Mouse (Mus musculus): ENCODE data around the gene Iba57. TPM values are rescaled to one million over a fixed set of nuclear protein-coding genes. Genes with fewer than 3 reads are reported as not detected.

The Iba57 gene
- polyA plus RNA-seq, 1 experiment from 2014 or later: 2.6 TPM

GRCm38 (mm10) chr11:59162443-59163254 lies 890 bp downstream of the Iba57 start:
- ATAC-seq (ENCODE audit: insufficient read depth, low FRiP score, low TSS enrichment): no peak; the same call in 1 of the 2 replicates
- 60% methylated on average over 9 of the region's 9 CpGs for WGBS
- peak overlapping the region; percentile 88 for H3K27ac ChIP-seq (ENCODE audit: low read depth, low read length)

GRCm38 (mm10) chr11:59161398-59161797 lies 2.1 kb downstream of the Iba57 start:
- Histone ChIP-seq H3K4me2 (ENCODE audit: low read depth) (no peak overlapping the region), H3K4me3 (ENCODE audit: low read depth, low read length) (no peak overlapping the region), H3K27ac (ENCODE audit: low read depth, low read length) (no peak overlapping the region), H3K27me3 (ENCODE audit: control insufficient read depth, insufficient read depth, low read length) (no peaks in the 10 kb centered on the region), H3K9me3 (ENCODE audit: control insufficient read depth, low read length) (no peaks in the 10 kb centered on the region), H3K9ac (ENCODE audit: low read length) (no peak overlapping the region), H3K36me3 (ENCODE audit: control insufficient read depth, insufficient read depth, low read length) (no peaks in the 10 kb centered on the region; the same call in 1 of the 2 replicates), H3K4me1 (ENCODE audit: control insufficient read depth, insufficient read depth, low read length) (peaks cover 3% of the 10 kb centered on the region; the same call in 1 of the 2 replicates)
- ATAC-seq (ENCODE audit: insufficient read depth, low FRiP score, low TSS enrichment) (no peak), DNase-seq (ENCODE audit: low spot score) (no peak)
- WGBS: 77% methylated on average over 5 of the region's 5 CpGs

More at GRCm38 (mm10) chr11:59162443-59163254, 890 bp downstream of the Iba57 start:
- H3K4me2 ChIP-seq (ENCODE audit: low read depth): peak overlapping the region; percentile 70
- H3K4me3 ChIP-seq (ENCODE audit: low read depth, low read length): peak overlapping the region; percentile 58
- no peaks in the 10 kb centered on the region for H3K27me3 ChIP-seq (ENCODE audit: control insufficient read depth, insufficient read depth, low read length)
- peak; percentile 20 for DNase-seq (ENCODE audit: low spot score)
- H3K4me1 ChIP-seq (ENCODE audit: control insufficient read depth, insufficient read depth, low read length): peaks cover 3% of the 10 kb centered on the region; the same call in 1 of the 2 replicates
- H3K36me3 ChIP-seq (ENCODE audit: control insufficient read depth, insufficient read depth, low read length): no peaks in the 10 kb centered on the region; the same call in 1 of the 2 replicates
- 0 out of 2 replicates have a peak overlapping the region, but pooled peaks have one; percentile 2 for H3K9ac ChIP-seq (ENCODE audit: low read length)
- H3K9me3 ChIP-seq (ENCODE audit: control insufficient read depth, low read length): no peaks in the 10 kb centered on the region

GRCm38 (mm10) chr11:59159558-59159957 lies 4.0 kb downstream of the Iba57 start:
- no peak overlapping the region for H3K9ac ChIP-seq (ENCODE audit: low read length)
- H3K27me3 ChIP-seq (ENCODE audit: control insufficient read depth, insufficient read depth, low read length): no peaks in the 10 kb centered on the region

GRCm38 (mm10) chr11:59159099-59159498 lies 4.4 kb downstream of the Iba57 start:
- WGBS: 91% methylated on average over 13 of the region's 13 CpGs
- no peak overlapping the region for H3K4me2 ChIP-seq (ENCODE audit: low read depth)
- no peak for DNase-seq (ENCODE audit: low spot score)

More at GRCm38 (mm10) chr11:59159558-59159957, 4.0 kb downstream of the Iba57 start:
- Histone ChIP-seq H3K36me3 (ENCODE audit: control insufficient read depth, insufficient read depth, low read length) (no peaks in the 10 kb centered on the region; the same call in 1 of the 2 replicates), H3K4me3 (ENCODE audit: low read depth, low read length) (no peak overlapping the region), H3K4me2 (ENCODE audit: low read depth) (no peak overlapping the region), H3K9me3 (ENCODE audit: control insufficient read depth, low read length) (no peaks in the 10 kb centered on the region), H3K27ac (ENCODE audit: low read depth, low read length) (no peak overlapping the region), H3K4me1 (ENCODE audit: control insufficient read depth, insufficient read depth, low read length) (peaks cover 3% of the 10 kb centered on the region; the same call in 1 of the 2 replicates)
- WGBS: 93% methylated on average over 4 of the region's 4 CpGs
- no peak for ATAC-seq (ENCODE audit: insufficient read depth, low FRiP score, low TSS enrichment)
- no peak for DNase-seq (ENCODE audit: low spot score)

GRCm38 (mm10) chr11:59155900-59156299 lies 7.6 kb downstream of the Iba57 start:
- DNase-seq (ENCODE audit: low spot score) (no peak), ATAC-seq (ENCODE audit: insufficient read depth, low FRiP score, low TSS enrichment) (no peak)
- no peak overlapping the region for H3K4me3 ChIP-seq (ENCODE audit: low read depth, low read length)
- no peak overlapping the region for H3K27ac ChIP-seq (ENCODE audit: low read depth, low read length)
- no peaks in the 10 kb centered on the region; the same call in 1 of the 2 replicates for H3K36me3 ChIP-seq (ENCODE audit: control insufficient read depth, insufficient read depth, low read length)
- no peaks in the 10 kb centered on the region for H3K4me1 ChIP-seq (ENCODE audit: control insufficient read depth, insufficient read depth, low read length)
- no peaks in the 10 kb centered on the region for H3K27me3 ChIP-seq (ENCODE audit: control insufficient read depth, insufficient read depth, low read length)
- no peak overlapping the region for H3K9ac ChIP-seq (ENCODE audit: low read length)
- no peak overlapping the region for H3K4me2 ChIP-seq (ENCODE audit: low read depth)
- no peaks in the 10 kb centered on the region for H3K9me3 ChIP-seq (ENCODE audit: control insufficient read depth, low read length)
- WGBS: 96% methylated on average over 5 of the region's 5 CpGs

More at GRCm38 (mm10) chr11:59159099-59159498, 4.4 kb downstream of the Iba57 start:
- Histone ChIP-seq H3K4me1 (ENCODE audit: control insufficient read depth, insufficient read depth, low read length) (peaks cover 2% of the 10 kb centered on the region; the same call in 1 of the 2 replicates), H3K27ac (ENCODE audit: low read depth, low read length) (no peak overlapping the region), H3K9ac (ENCODE audit: low read length) (no peak overlapping the region), H3K36me3 (ENCODE audit: control insufficient read depth, insufficient read depth, low read length) (no peaks in the 10 kb centered on the region; the same call in 1 of the 2 replicates), H3K27me3 (ENCODE audit: control insufficient read depth, insufficient read depth, low read length) (no peaks in the 10 kb centered on the region), H3K9me3 (ENCODE audit: control insufficient read depth, low read length) (no peaks in the 10 kb centered on the region), H3K4me3 (ENCODE audit: low read depth, low read length) (no peak overlapping the region)
- no peak for ATAC-seq (ENCODE audit: insufficient read depth, low FRiP score, low TSS enrichment)

GRCm38 (mm10) chr11:59154220-59154619 lies 9.3 kb downstream of the Iba57 start:
- Histone ChIP-seq H3K4me2 (ENCODE audit: low read depth) (no peak overlapping the region), H3K4me1 (ENCODE audit: control insufficient read depth, insufficient read depth, low read length) (no peaks in the 10 kb centered on the region), H3K27ac (ENCODE audit: low read depth, low read length) (no peak overlapping the region), H3K9me3 (ENCODE audit: control insufficient read depth, low read length) (no peaks in the 10 kb centered on the region), H3K4me3 (ENCODE audit: low read depth, low read length) (no peak overlapping the region), H3K27me3 (ENCODE audit: control insufficient read depth, insufficient read depth, low read length) (no peaks in the 10 kb centered on the region), H3K9ac (ENCODE audit: low read length) (no peak overlapping the region; the same call in 1 of the 2 replicates), H3K36me3 (ENCODE audit: control insufficient read depth, insufficient read depth, low read length) (no peaks in the 10 kb centered on the region; the same call in 1 of the 2 replicates)
- 93% methylated on average over 7 of the region's 7 CpGs for WGBS
- DNase-seq (ENCODE audit: low spot score): no peak
- no peak for ATAC-seq (ENCODE audit: insufficient read depth, low FRiP score, low TSS enrichment)

- Histone ChIP-seq H3K9ac (ENCODE audit: low read length) (no peak overlapping the region), H3K36me3 (ENCODE audit: control insufficient read depth, insufficient read depth, low read length) (no peaks in the 10 kb centered on the region), H3K27ac (ENCODE audit: low read depth, low read length) (no peak overlapping the region), H3K4me2 (ENCODE audit: low read depth) (no peak overlapping the region), H3K27me3 (ENCODE audit: control insufficient read depth, insufficient read depth, low read length) (no peaks in the 10 kb centered on the region), H3K4me1 (ENCODE audit: control insufficient read depth, insufficient read depth, low read length) (no peaks in the 10 kb centered on the region), H3K4me3 (ENCODE audit: low read depth, low read length) (no peak overlapping the region), H3K9me3 (ENCODE audit: control insufficient read depth, low read length) (no peaks in the 10 kb centered on the region)
- ATAC-seq (ENCODE audit: insufficient read depth, low FRiP score, low TSS enrichment): no peak
- 29% methylated on average over 3 of the region's 3 CpGs for WGBS
- DNase-seq (ENCODE audit: low spot score): no peak
Observed at GRCm38 (mm10) chr11:59151729-59152128, 11.8 kb downstream of the Iba57 start.

GRCm38 (mm10) chr11:59149302-59149701 lies 14.2 kb downstream of the Iba57 start:
- DNase-seq (ENCODE audit: low spot score) (no peak), ATAC-seq (ENCODE audit: insufficient read depth, low FRiP score, low TSS enrichment) (no peak)
- no peak overlapping the region for H3K27ac ChIP-seq (ENCODE audit: low read depth, low read length)
- no peaks in the 10 kb centered on the region for H3K9me3 ChIP-seq (ENCODE audit: control insufficient read depth, low read length)
- H3K27me3 ChIP-seq (ENCODE audit: control insufficient read depth, insufficient read depth, low read length): no peaks in the 10 kb centered on the region
- no peak overlapping the region for H3K4me3 ChIP-seq (ENCODE audit: low read depth, low read length)
- H3K9ac ChIP-seq (ENCODE audit: low read length): no peak overlapping the region
- no peaks in the 10 kb centered on the region for H3K36me3 ChIP-seq (ENCODE audit: control insufficient read depth, insufficient read depth, low read length)
- 74% methylated on average over 3 of the region's 3 CpGs for WGBS
- no peaks in the 10 kb centered on the region for H3K4me1 ChIP-seq (ENCODE audit: control insufficient read depth, insufficient read depth, low read length)
- H3K4me2 ChIP-seq (ENCODE audit: low read depth): no peak overlapping the region
